Mouse (Mus musculus) CD8-positive naive resting alpha-beta T cell, adult 2 months (primary cell): Measurements from ENCODE around the gene Tiparp.

Experiments
- DNase-seq, 2 experiments: peaks; one replicate each; pipeline ENCODE4 v3.0.0; 2022; ENCODE audit warnings: low read depth in 2 of 2, low spot score in 2 of 2

The Tiparp gene

DNA sequence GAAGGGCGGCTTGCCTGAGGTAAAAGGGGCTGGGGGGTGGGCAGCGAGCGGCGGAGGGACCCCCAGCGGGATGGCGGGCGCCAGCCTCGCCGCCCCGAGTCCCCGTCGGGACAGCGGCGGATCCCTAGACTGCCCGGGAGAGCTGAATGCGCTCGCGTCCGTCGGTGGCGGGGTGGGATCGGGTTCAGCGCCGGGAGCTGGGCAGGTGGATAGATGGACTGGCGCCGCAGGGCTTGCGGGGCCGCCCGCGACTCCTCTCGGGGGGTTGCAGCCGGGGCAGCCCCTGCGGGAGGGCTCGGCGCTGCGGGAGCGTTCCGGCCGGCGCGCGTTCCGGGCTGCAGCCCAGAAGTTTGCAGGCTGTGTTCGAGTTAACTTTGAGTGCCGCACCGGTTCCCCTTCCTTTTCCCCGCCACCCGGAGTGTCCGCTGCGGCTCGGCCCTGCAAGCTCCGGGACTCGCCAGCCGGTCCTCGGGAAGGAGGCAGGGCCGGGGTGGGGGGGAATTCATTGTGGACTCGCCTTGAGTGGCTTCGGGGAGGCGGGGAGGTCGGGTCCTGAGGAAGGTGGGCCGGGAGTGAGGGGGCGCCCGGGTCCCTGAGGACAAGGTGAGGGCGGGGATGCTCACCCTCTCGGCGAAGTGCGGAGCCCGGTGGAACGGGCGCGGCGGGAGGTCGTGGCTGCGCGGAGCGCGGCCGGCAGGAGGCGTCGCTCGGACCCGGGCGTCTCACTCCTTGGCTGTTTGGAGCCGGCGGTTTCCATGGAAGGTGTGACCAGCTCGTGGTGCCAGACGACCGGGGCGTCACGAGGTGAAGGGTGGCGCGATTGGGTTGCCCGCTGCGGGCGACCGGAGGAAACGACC is 632 bp downstream of the Tiparp start:
- peak; percentile 29 to 38 for DNase-seq

DNA sequence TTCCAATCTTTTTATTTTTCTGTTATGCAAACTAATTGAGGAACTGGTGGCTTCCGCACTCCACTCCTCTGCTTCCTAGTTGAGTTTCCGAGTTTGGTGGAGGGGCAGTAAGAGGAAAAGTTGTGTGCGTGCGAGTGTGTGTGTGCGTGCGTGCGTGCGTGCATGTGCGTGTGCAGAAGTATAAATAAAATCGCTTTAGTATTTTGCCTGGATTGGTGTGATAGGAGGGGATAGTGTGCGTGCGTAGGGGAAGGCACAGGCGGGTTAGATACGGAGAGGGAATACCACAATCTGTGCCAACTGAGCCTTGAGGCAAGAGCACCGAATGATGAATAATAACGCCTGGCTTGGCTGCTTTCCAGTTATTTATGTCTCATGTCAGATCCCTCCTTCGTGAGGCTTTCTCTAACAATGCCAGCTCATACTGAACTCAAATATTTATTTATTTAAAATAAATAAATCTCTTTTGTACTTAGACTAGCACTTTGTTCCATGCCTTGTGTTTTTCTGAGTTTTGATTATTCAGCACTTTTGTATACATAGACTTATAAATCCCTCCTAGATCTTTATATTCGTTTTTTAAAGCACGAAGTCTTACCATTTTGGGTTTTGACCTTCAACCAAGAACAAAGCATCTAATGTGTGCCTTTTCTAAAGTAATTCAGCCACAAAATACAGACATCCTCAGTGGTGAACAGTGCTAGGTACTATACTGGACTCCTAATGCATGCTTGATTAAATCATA is 1.4 kb downstream of the Tiparp start:
- DNase-seq, result peak in 1 of 2 experiments; percentile 23

DNA sequence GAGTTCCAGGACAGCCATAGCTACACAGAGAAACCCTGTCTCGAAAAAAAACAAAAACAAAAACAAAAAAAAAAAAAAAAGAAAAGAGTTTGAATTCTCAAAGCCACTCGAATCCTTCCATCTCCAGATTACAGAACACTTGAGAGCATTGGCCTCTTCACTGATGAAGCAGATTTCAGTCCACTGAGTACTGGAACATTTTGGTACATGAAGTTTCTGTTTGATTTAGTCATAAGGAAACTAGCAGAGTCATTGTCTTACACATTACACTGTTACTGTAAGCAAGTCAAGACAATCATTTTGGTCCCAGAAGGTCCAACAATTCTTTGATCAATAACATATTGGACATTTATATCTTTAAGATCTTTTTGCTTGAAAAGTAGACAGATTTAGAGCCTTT is 4.8 kb downstream of the Tiparp start:
- no peak for DNase-seq

DNA sequence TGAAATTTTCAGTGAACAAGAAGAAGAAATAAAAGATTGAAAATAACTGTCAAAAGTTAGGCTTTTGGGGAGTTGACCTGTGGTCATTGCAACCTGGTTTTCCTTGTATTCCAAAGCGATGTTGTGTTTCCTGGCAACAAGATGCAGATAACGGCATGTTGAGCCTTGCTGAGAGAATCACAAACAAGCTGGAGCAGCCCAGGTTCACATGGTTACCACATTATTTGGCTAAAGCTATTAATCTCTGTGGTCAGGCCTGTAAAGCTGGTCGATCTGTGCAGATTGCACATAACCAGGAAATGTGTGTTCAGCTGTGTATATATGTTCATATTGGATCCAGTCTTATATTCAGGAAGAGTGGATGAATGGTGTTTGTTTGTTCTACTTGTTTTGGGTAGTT is 5.4 kb downstream of the Tiparp start:
- DNase-seq, result no peak

DNA sequence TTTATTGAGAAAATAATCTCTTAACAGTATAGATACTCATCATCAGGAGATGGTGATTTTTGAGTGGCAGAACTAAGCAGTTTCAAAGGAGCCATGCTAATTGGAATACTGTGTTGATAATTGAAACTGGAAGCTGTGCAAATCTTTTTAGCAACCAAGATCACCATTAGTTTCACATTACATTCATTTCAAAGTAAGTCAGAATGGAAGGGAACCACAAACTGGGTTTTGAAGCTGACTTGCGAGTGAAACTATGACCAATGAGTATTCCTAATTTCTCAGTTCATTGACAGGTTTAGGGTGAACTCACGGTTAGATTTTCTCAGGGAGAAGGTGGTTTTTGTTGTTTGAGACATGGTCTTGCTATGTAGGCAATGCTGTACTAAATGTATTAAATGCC is 6.3 kb downstream of the Tiparp start:
- no peak for DNase-seq

DNA sequence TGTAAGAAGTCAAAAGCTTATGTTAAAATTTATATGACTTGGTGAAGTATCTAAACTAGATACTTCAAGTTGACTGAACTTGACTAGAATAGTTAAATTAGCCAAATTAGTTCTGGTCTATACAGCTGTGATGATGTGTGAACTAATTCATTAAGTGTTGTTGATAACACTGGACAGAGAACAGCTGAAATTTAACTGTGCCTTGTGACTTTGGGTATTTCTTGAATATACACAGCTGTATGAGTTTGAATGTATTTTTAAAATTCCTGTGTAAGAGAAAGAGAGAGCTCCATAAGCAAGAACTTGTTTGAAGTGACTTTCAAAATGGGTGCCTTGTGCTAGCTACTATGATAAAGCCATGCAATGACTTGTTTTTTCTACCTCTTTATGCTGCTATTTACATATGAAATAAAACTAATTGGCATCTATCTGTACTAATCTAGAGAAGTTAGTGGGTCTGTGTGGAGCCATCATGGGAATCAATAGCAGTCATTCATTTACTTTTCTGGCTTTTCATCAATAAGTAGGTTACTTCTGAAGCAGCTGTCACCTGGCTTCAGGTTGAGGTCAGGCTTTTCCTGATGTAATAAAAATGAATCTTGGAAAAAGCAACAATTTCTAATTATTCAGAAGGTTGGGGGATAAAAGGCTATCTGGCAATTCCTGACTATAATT is 7.0 kb downstream of the Tiparp start:
- no peak for DNase-seq

DNA sequence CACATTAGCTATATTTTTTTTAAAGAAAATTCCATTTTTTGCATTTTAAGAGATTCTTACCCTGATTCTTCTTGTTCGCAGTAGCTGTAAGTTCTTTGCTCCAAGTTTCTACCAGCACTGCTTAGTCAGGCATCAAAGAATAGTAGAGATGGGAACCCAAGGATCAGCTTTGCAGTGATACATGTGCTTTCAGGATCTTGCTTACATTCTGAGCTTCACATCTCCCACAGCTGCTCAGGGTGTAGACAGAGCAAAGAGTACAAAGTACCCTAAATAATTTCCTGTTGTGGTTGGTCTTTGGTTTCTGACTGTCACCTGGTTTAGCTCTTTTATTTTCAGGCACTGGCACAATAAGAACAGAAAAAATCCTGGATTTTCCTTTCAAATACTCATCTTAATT is 9.1 kb downstream of the Tiparp start:
- peak in 1 of 2 experiments; percentile 24 for DNase-seq

DNA sequence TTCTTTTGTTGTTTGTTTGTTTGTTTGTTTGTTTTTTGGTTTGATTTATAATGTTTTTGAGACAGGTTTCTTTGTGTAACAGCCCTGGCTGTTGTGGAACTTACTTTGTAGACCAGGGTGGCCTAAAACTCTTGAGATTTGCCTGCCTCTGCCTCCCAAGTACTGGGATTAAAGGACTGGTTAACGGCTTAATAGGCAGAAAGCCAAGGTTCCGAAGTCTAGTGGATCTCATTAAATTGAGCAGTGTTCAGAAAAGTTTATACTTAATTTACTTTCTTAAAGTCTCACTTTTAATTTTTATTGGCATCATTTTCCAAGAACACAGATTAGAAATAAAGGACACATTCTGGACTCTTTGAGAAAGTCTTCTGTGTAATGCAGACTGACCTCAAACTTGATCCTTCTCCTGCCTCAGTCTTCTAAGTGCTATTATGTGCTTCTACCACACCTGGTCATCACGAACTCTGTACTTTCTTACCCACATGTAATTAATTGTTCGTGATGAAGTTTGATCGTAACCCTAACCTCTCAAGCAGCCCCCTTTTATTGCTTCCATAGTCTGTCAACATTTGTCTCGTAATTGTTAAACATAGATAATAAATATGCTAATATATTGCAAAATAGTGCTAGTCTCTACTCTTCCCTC is 12.8 kb downstream of the Tiparp start:
- DNase-seq, result no peak

DNA sequence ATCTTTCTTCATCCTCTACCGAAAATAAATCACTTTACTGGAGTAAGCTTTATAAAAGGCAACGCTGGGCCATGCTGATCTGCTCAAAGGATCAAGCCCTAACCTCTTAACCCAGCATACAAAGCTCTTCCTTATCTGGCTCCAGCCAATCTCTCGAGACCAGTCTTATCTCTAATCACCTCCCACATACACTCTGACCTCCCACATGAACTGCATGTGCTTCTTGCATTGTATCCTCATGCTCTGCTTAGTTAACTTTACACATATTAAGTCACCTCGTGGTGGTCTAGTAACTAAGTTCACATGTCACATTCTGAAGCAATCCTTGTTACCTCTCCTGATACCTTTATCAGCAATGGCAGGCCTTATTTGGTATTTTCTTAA is 13.3 kb downstream of the Tiparp start:
- DNase-seq, result no peak

DNA sequence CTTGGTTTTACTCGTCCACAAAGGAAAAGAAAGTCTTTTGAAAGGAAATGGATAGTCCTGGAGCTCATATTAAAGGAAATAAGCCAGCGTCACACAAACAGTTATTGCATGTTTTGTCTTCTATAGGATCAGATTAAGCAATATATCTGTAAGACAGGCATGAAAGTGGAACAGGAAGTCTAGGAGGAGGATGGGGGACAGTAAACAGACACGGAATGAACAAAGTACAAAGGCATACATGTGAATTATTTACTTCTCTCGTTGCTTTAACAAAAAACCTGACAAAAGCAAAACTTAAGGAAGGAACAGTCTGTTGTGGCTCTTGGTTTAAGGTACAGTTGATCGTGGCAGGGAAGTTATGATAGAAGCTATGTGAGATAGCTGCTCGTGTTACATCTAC is 21.6 kb downstream of the Tiparp start:
- DNase-seq, result no peak

DNA sequence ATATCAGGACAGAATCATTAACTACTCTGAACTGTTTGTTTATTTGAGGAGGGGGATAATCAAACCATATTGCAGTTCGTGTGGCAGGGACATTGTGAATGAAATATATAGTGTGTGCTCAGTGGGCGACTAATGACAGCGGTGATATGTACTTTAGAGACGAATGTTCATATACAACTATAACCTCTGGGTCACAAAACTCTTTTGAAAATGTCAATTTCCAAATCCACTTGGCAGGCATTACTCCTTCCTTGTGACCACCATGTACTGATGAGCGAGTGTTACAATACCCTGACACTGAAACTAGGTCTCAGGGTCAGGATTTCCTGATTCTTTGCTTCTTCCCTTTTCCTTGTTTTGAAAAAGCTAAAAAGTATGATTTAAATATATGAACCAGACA is 22.9 kb downstream of the Tiparp start:
- DNase-seq, result no peak

DNA sequence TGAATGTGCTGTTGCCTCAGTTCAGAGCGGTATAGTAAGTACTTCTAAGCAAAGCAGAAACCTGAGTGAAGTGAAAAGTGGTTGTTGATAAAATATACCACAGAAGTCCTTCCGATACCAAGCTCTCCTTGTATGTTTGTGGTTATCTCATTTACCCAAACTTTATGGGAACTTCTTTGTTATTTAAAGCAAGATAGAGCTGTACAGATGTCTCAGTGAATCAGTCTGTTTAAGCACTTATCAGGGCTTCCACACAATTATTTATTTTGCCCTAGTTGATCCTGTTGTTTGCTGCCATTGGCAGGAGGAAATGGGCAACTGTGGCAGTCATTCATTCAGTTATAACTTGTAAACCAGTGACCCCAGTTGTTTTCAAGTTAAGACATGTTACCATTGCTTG is 26.4 kb downstream of the Tiparp start:
- DNase-seq, result no peak

DNA sequence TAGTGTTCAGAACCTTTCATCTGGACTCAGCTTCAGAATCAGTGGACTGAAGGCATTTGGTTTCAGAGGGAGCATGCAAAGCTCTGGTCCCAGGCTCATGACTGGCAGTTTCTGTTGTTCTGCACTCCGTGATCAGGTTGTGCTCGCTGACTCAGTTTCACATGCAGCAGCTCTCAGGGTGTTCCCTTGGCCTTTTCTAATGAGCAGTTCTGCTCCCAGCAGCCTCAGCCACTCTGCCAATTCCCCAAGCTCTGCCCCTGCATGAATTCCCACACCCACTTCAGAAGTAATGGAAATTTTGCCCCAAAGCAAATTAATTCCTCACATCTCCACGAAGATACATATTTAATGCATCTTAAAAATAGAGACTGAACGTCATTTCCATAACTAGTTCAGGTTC is 30.5 kb downstream of the Tiparp start:
- no peak for DNase-seq

DNA sequence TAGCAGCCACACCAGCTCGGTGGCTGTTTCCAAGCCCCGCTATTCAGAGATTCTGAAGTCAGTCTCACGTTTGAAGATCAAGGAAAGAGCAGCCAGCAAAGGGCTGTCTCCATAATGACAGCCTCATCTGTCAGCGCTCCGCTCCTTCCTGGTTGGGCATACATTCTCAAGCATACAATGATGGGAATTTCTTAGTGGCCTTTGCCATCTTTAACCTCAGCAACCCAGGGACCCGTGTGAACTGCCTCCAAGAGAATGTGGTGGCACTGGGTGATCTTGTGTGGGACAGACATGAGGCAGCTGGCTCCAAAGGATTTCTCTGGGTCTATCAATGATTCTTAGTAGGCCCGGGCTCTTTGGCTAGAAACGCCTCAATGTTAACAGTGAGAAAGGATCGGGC is 34.0 kb downstream of the Tiparp start:
- no peak for DNase-seq

DNA sequence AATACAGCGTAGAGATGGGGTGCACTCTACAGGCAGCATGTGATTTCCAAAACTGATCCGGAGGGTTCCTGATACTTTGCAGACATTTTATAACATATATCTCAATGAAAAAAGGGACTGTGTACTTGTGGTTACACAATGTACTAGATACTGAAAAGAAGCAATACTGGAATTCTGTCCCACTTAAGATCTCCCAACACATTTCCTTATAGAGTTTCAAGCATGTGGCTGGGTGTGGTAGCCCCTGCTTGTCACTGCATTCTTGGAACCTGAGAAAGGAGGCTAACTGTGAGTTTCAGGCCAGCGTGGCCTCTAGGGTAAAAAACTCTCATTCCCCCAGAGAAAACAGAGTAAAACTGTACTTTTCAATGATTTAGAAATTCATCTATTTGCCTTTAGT is 34.5 kb downstream of the Tiparp start:
- DNase-seq, result no peak

DNA sequence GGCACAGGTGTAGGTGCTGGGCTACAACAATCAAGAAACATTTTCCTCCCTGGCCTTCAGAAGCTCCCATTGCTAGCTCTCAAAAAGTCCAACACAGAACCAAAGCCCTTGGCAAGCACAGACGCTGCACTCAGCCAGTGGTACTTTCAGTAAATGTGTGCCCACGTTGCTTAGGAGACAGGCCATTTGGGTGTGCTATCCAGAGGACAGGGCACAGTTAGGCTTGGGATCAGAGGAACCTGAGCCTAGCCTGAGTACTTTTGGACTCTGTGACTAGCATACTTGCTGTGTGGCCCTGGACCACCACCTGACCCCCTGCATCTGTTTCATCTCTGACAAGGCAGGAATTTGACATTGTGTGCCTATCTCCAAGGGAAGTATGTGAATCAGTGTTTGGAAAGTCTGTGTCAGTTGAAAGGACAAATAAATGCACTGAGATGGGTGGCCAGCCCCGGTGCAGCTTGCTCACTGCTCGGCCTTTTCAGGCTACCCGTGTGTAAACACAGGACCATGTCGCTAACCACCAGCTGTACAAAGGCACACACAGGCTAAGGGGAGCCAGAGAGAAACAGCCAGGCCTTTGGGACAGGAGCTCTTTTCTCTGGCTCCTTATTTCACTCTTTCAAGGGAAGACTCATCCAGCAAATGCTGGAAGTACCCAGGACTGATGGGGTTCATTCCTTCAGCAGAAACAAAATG is 35.9 kb downstream of the Tiparp start:
- no peak for DNase-seq

DNA sequence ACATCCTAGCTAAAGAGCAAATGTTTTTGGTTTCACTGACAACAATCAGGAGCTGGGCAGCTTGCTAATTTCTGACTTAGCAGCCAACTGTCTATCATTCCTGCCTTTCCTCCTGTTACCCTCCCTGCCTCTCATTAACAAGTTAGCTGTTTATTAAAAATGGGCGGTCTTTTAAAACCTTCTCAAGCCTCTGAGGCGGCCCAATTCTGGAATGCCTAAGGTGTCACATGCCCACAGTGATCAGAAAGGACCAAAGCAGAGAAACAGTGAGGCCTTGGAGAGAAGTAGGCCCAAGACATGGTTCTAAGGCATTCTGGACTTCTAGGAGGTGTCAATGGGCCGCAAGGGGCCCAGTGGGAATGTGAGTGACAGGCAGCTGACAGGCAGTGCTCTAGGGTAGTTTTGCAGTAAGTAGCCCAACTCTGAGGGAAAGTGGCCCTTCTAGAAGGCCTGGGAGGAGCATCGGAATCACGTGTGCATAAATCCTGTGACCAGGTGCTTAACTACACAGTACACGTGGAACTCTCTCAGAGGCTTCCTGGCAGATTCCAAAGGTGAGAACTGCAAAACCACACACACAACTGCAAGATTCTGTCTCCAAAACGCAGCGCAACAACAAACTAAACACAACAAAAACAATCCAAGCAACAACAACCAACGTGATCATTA is 37.6 kb downstream of the Tiparp start:
- no peak for DNase-seq

DNA sequence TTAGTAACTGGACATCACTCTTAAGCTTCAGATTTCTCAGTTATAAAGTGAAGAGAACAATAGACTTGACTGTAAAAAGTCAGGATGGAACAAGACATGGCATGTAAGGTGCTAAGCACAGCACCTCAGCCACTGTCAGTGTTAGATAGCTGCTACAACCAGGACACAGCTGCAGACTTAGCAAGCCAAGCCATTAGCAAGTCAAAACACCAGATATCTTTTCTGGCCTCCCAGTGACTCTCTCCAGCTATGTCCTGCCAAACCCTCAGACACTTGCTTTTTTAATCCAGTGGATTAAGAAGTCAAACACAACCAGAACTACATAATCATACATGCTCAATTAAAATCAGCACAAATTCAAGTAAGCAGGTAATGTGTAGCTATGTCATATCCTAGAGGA is 41.7 kb downstream of the Tiparp start:
- DNase-seq, result no peak

DNA sequence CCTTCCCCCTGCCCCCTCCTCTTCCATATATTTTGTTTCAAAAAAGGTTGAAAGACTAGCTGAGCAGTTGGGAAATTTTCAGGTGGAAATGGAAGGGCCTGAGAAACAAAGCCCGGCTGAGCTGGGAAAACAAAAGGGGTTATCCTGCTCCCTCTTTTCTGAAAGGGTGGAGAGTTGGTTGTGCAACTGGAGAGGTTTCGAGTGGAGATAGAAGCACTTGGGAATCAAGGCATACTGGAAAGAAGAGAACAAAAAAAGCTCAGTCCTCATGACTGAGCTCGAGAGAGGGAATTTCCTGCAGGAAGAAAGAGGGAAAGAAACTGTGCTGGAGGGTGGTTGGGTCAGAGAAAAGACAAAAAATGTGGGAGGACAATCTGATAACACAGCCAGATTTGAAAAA is 45.3 kb downstream of the Tiparp start:
- DNase-seq, result no peak

DNA sequence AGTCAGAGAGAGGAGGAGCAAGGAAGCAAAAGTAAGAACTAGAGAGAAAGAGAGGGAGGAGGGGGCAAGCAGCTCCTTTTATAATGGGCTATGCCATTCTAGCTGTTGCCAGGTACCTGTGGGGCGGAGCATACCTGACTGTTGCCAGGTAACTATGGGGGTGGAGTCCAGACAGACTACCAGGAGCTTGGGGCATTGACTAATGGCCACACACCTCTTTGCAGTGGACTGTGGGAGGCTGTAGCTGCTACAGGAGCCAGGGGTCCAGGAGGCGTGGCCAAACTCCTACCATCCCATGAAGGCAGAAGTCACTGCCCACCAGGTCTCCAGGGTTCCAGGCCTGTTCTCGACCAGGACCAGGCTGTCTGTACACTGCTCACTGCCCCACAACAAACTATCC is 49.4 kb downstream of the Tiparp start:
- no peak for DNase-seq
